Mouse (Mus musculus): ENCODE measurements around the gene Chst14. TPM values are rescaled to one million over a fixed set of nuclear protein-coding genes. Genes with fewer than 3 reads are reported as not detected.

Gene Chst14
- total and polyA plus RNA-seq, 3 experiments: 7.8 to 21.6 (median 15.7) TPM

- no peak for DNase-seq
These were observed 43.4 kb downstream of the Chst14 start for GRCm38 (mm10) chr2:118969585-118970147.

DNA sequence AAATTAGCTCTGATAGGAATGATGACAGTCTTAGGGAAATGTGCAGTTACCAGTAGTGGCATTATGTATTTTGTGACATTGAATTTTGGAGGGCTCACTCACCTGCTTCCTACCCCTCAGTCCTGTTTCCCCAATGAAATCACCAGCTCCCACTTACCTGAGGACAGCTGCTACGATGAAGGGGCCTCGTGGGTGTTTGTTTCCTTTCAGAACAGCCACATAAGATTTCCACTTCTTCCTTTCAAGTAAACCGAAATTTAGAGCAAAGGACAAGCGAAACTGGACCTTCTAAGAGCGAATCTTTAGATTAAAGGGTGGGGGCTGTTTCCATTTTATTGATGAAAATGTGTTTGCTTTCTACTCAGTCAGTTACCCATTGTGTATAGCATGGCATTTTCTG is 45.8 kb downstream of the Chst14 start:
- DNase-seq: no peak

DNA sequence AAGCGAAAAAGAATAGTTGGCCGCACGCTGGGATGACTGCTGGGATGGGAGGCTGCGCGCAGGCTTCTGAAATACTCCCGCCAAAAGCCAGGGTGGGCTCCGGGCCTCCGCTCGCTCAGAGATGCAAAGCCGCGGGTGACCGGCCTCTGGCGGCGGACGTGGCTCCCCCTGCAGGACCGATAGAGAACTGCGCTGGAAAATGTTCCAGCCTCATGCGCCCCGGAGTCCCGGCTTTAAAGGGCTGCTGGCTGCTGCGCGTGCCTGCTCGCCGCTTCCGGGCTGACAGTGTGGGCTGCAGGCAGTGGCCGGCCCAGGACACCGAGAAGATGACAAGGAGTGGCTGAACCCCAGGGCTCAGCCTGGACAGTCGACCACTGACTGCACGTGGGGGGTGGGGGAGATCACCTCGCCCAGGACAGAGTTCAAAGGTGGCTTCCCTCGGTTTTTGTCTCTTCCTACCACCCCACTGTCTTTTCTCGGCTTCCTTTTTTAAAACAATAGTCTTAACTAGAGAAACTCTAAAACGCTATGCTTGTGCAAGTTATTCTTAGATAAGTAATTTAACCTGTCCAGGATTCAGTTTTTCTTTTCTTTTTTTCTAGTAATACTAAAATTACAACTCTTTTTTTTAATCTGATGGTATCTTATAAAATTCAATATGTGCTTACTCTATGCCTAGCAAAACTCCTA is 46.5 kb downstream of the Chst14 start:
- peak; percentile 93 for DNase-seq

DNA sequence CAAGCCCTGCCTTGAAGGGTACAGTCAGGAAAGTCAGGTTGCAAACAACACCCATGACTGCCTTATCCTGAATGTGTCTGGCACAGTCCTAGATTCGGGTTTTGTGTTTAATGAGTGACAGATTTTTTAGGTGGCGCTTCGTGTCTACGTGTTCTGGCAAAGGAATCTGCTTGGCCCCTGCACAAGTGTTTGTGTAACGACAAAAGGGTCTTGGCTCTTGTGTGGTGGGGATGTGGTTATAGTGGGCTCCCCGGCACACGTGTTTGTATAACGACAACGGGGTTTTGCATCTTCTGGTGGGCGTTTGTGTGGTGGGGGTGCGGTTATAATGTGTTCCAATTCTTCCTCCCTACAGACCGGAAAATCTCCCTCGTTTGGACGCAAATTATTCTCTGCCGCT is 49.6 kb downstream of the Chst14 start:
- DNase-seq: no peak

DNA sequence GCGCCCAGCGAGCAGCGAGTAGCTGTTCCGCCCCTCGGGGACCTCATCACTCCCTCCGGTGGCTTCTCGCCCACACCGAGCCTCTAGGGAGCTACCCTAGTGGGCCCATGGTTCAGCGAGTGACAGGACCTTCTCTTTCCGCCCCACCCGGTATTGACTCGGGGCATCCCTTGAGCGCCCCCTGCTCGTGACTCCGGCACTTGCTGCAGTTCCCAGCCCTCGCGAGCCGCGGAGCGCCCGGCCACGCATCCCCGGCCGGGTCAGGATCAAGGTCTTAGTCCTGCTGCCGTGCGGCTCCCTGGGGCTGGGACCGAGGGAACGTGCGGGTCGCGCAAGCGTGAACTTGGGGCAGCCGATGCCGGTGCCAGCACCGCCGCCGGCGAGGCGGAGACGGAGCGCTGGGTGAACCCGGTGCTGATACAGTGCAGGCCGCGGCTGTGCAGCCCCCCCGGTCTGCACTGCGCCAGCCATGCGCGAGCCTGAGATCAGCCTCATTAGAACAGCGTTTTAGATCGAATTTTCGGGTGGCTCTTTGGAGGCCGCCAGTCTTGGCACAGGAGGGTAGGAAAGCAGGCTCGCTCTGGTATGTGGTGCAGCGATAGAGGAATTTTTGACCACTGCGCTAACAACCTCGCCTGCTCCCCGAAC is 50.1 kb downstream of the Chst14 start:
- DNase-seq: peak; percentile 94

- DNase-seq: no peak
These were observed 50.6 kb downstream of the Chst14 start for GRCm38 (mm10) chr2:118976941-118977340.

GRCm38 (mm10) chr2:118978064-118978463 is 51.8 kb downstream of the Chst14 start:
- no peak for DNase-seq

Other genes starting within 250 kb of the Chst14 start
- under 1 TPM; 0.14 to 0.35 TPM for gene Ankrd63, start 222.5 kb upstream of the Chst14 start, total RNA-seq (2021)
- 0.26 and 0.29 TPM in 2 replicates for gene Ankrd63, start 222.5 kb upstream of the Chst14 start, polyA plus RNA-seq (2012; rRNA removed)
- gene Plcb2, start 198.1 kb upstream of the Chst14 start, total RNA-seq (2021): 1 to 10 TPM; 1.6 to 2.4 TPM
- gene Plcb2, start 198.1 kb upstream of the Chst14 start, polyA plus RNA-seq (2012; rRNA removed): 0.97 and 1.4 TPM in 2 replicates
- 10 to 100 TPM; 30.0 to 45.0 TPM for gene Inafm2, start 180.7 kb upstream of the Chst14 start, total RNA-seq (2021)
- gene Inafm2, start 180.7 kb upstream of the Chst14 start, polyA plus RNA-seq (2012; rRNA removed): 22.1 and 31.3 TPM in 2 replicates
- 10 to 100 TPM in 1 of 2 experiments, 1 to 10 TPM in 1; 3.3 to 13.9 TPM for gene Ccdc9b, start 163.8 kb upstream of the Chst14 start, total RNA-seq (2021)
- 4.0 and 5.3 TPM in 2 replicates for gene Ccdc9b, start 163.8 kb upstream of the Chst14 start, polyA plus RNA-seq (2012; rRNA removed)
- gene Phgr1, start 153.7 kb upstream of the Chst14 start, total RNA-seq (2021): not detected
- 0.83 TPM in 1 of 2 replicates, not detected in the other for gene Phgr1, start 153.7 kb upstream of the Chst14 start, polyA plus RNA-seq (2012; rRNA removed)
- gene Disp2, start 146.8 kb upstream of the Chst14 start, total RNA-seq (2021): 10 to 100 TPM; 27.0 to 38.5 TPM
- gene Disp2, start 146.8 kb upstream of the Chst14 start, polyA plus RNA-seq (2012; rRNA removed): 25.9 and 27.7 TPM in 2 replicates
- 1 to 10 TPM; 1.8 to 2.1 TPM for gene Knstrn, start 112.5 kb upstream of the Chst14 start, total RNA-seq (2021)
- gene Knstrn, start 112.5 kb upstream of the Chst14 start, polyA plus RNA-seq (2012; rRNA removed): 0.26 and 0.65 TPM in 2 replicates
- 100 to 1,000 TPM; 245 to 355 TPM for gene Ivd, start 64.5 kb upstream of the Chst14 start, total RNA-seq (2021)
- gene Ivd, start 64.5 kb upstream of the Chst14 start, polyA plus RNA-seq (2012; rRNA removed): 205 and 242 TPM in 2 replicates
- 10 to 100 TPM; 36.5 to 46.0 TPM for gene Bahd1, start 26.1 kb upstream of the Chst14 start, total RNA-seq (2021)
- gene Bahd1, start 26.1 kb upstream of the Chst14 start, polyA plus RNA-seq (2012; rRNA removed): 59.5 and 60.3 TPM in 2 replicates
- gene Ccdc32, start 102.9 kb downstream of the Chst14 start, total RNA-seq (2021): 10 to 100 TPM; 13.1 to 21.5 TPM
- gene Ccdc32, start 102.9 kb downstream of the Chst14 start, polyA plus RNA-seq (2012; rRNA removed): 3.3 and 3.8 TPM in 2 replicates
- 1 to 10 TPM; 4.1 to 5.5 TPM for gene Rpusd2, start 108.3 kb downstream of the Chst14 start, total RNA-seq (2021)
- 3.2 and 3.5 TPM in 2 replicates for gene Rpusd2, start 108.3 kb downstream of the Chst14 start, polyA plus RNA-seq (2012; rRNA removed)
- gene Knl1, start 120.6 kb downstream of the Chst14 start, total RNA-seq (2021): 1 to 10 TPM in 1 of 2 experiments, under 1 TPM in 1; 0.59 to 1.4 TPM
- 0.06 and 0.08 TPM in 2 replicates for gene Knl1, start 120.6 kb downstream of the Chst14 start, polyA plus RNA-seq (2012; rRNA removed)
- gene Rad51, start 186.3 kb downstream of the Chst14 start, total RNA-seq (2021): 1 to 10 TPM in 1 of 2 experiments, under 1 TPM in 1; 0.76 to 1.3 TPM
- 0.46 and 0.79 TPM in 2 replicates for gene Rad51, start 186.3 kb downstream of the Chst14 start, polyA plus RNA-seq (2012; rRNA removed)
- 10 to 100 TPM; 59.2 to 72.7 TPM for gene Rmdn3, start 230.5 kb downstream of the Chst14 start, total RNA-seq (2021)
- 26.6 and 28.5 TPM in 2 replicates for gene Rmdn3, start 230.5 kb downstream of the Chst14 start, polyA plus RNA-seq (2012; rRNA removed)
- 10 to 100 TPM; 20.2 to 22.5 TPM for gene Gchfr, start 241.3 kb downstream of the Chst14 start, total RNA-seq (2021)
- gene Gchfr, start 241.3 kb downstream of the Chst14 start, polyA plus RNA-seq (2012; rRNA removed): 34.4 and 38.1 TPM in 2 replicates
- under 1 TPM; 0.09 to 0.28 TPM for gene Gm14137, start 248.0 kb downstream of the Chst14 start, total RNA-seq (2021)
- 0.04 and 0.17 TPM in 2 replicates for gene Gm14137, start 248.0 kb downstream of the Chst14 start, polyA plus RNA-seq (2012; rRNA removed)